9 mouse cellular contexts compared by ENCODE assay signal in the genomic region with DNA sequence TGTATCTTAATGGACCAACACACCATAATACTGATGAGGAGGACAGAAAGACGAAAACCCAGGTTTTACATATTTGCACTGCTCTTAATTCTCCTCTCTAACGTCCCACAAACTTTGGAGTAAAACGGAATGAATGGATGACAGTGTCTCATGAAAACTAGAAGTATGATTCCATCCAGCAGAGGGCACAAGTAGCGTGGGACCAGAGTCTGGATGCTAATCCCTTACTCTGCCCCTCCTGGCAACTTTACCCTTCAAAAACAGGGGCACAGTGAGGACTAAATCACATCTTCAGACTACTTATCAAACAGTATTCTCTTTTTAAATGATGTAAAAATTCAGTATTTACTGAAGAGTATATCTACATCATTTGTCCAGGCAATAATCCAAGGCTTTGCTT. TPM values are rescaled to one million over a fixed set of nuclear protein-coding genes. Genes with fewer than 3 reads are reported as not detected.
A peak's percentile ranks its signal among the peaks of the same experiment; 100 is the strongest.
DNase-seq lines count a peak whose midpoint lies in the region; ATAC-seq and TF ChIP-seq lines count a peak whose summit lies in the region.
"Had no signal": no experiment of that assay in that cellular context is flagged by ENCODE, and none has a peak within 500 bp of the region (broad histone marks: within the 10 kb centered on the region; RNA-seq: fewer than 3 reads in every experiment).

No protein-coding gene starts in this region.

- no peak overlapping the region for H3K4me3 ChIP-seq in bone marrow, adult 2 months (replicated peaks; ENCODE audit: control insufficient read depth, low read depth, low read length)
- H3K4me3 ChIP-seq in embryonic fibroblast, embryonic 13.5 days (ENCODE audit: insufficient read depth, low read length), result no peak overlapping the region
- no peak overlapping the region for H3K4me3 ChIP-seq in liver, embryonic 14.5 days (ENCODE audit: insufficient read depth in 1 of 2, low read depth in 2 of 2, low read length in 2 of 2)
- H3K4me3 ChIP-seq: megakaryocyte, embryonic 14.5 days had no signal

- no peaks in the 10 kb centered on the region for H3K36me3 ChIP-seq in liver, embryonic 14.5 days (replicated peaks; ENCODE audit: control insufficient read depth, insufficient read depth, low read depth)

- H3K4me1 ChIP-seq in bone marrow, adult 2 months (ENCODE audit: control insufficient read depth, insufficient read depth, low read length), result peaks cover 1% of the 10 kb centered on the region; the same call in 1 of the 2 replicates
- peaks cover 23% of the 10 kb centered on the region for H3K4me1 ChIP-seq in embryonic fibroblast, embryonic 13.5 days (ENCODE audit: control insufficient read depth, insufficient read depth, low read length)
- H3K4me1 ChIP-seq in liver, embryonic 14.5 days (replicated peaks; ENCODE audit: control insufficient read depth in 2 of 2, insufficient read depth in 2 of 2, low read length in 1 of 2), result peaks cover 2 to 22% of the 10 kb centered on the region in 2 experiments; a peak in 3 of 4 replicates

- H3K27ac ChIP-seq in bone marrow, adult 2 months (ENCODE audit: control insufficient read depth, insufficient read depth, low read depth, low read length, poor library complexity), result no peak overlapping the region
- no peak overlapping the region for H3K27ac ChIP-seq in embryonic fibroblast, embryonic 13.5 days (ENCODE audit: insufficient read depth, low read length)
- no peak overlapping the region for H3K27ac ChIP-seq in liver, embryonic 14.5 days

- peak; percentile 59 for TF ChIP-seq CTCF in bone marrow, adult 2 months (IDR thresholded peaks at IDR 0.05; ENCODE audit: control insufficient read depth, insufficient read depth, low read length)
- TF ChIP-seq CTCF in embryonic fibroblast, embryonic 13.5 days (IDR thresholded peaks at IDR 0.05; ENCODE audit: borderline replicate concordance, insufficient read depth, low read length), result peak; percentile 43; the same call in 1 of the 2 replicates
- peak; percentile 68 for TF ChIP-seq CTCF in liver, embryonic 14.5 days (IDR thresholded peaks at IDR 0.05; ENCODE audit: low read depth)

- 20% methylated on average over 4 of the region's 4 CpGs for WGBS in bone marrow, adult 2 months
- WGBS in liver, embryonic 14.5 days (ENCODE audit: insufficient replicate concordance), result 22% methylated on average over 4 of the region's 4 CpGs

- H3K9ac ChIP-seq in liver, embryonic 14.5 days (replicated peaks), result no peak overlapping the region

- no peak overlapping the region for H3K4me2 ChIP-seq in liver, embryonic 14.5 days (ENCODE audit: low read depth)

- no peak for TF ChIP-seq POLR2A in bone marrow, adult 2 months (IDR thresholded peaks at IDR 0.05; ENCODE audit: borderline replicate concordance, control insufficient read depth, low read depth, low read length)
- no peak for TF ChIP-seq POLR2A in embryonic fibroblast, embryonic 13.5 days (IDR thresholded peaks at IDR 0.05; ENCODE audit: low read depth, low read length)

- no peaks in the 10 kb centered on the region for H3K27me3 ChIP-seq in liver, embryonic 14.5 days (ENCODE audit: control insufficient read depth, insufficient read depth, low read length)
- H3K27me3 ChIP-seq: megakaryocyte, embryonic 14.5 days had no signal

- no peak for TF ChIP-seq EP300 in liver, embryonic 14.5 days (IDR thresholded peaks at IDR 0.05; ENCODE audit: low read depth)

- ATAC-seq in liver, embryonic 14.5 days (ENCODE audit: insufficient read depth), result no peak

- DNase-seq in kidney, adult 9 months, result peak; percentile 74
- no peak for DNase-seq in kidney, adult 18-20 months
- peak; percentile 47 for DNase-seq in ES-CJ7 (ENCODE audit: low read depth, low spot score)
- peak in 2 of 3 experiments; percentile 20 to 37 for DNase-seq in liver, embryonic 14.5 days (ENCODE audit: low read depth in 3 of 3, low spot score in 3 of 3)
- peak; percentile 70 for DNase-seq in thymus, postnatal 0 days (ENCODE audit: low spot score)
- no peak for DNase-seq in urinary bladder, postnatal 10 days (ENCODE audit: low spot score)

- H3K9me3 ChIP-seq in liver, embryonic 14.5 days (ENCODE audit: control insufficient read depth, low read length), result no peaks in the 10 kb centered on the region
- H3K9me3 ChIP-seq: megakaryocyte, embryonic 14.5 days had no signal

RNA-seq across cellular contexts. Expression of a gene that starts 2.8 kb away (rescaled TPM):
- polyA plus RNA-seq in bone marrow, adult 2 months (2011; ENCODE audit: insufficient read depth, insufficient read length, low replicate concordance, missing spikeins), result 5.9 and 16.0 TPM in 2 replicates
- polyA plus RNA-seq in embryonic fibroblast, embryonic 13.5 days (2011; ENCODE audit: insufficient read length, low read depth, missing spikeins), result 88.1 and 129 TPM in 2 replicates
- polyA plus RNA-seq in liver, embryonic 14.5 days (2012; rRNA removed), result 4.3 and 7.6 TPM in 2 replicates
- polyA plus RNA-seq in liver, embryonic 14.5 days (2014; fragmentation: Nextera tagmentation; extraction: Ambion mirVana), result 11.1 TPM in 2 replicates
- 127 and 129 TPM in 2 replicates for polyA plus RNA-seq in thymus, postnatal 0 days (2015; fragmentation: Nextera tagmentation; extraction: Ambion mirVana)

RNA-seq across cellular contexts. Expression of a gene that starts 2.9 kb away (rescaled TPM):
- polyA plus RNA-seq in bone marrow, adult 2 months (2011; ENCODE audit: insufficient read depth, insufficient read length, low replicate concordance, missing spikeins), result 2.7 and 4.1 TPM in 2 replicates
- 62.5 and 65.2 TPM in 2 replicates for polyA plus RNA-seq in embryonic fibroblast, embryonic 13.5 days (2011; ENCODE audit: insufficient read length, low read depth, missing spikeins)
- 2.2 and 3.6 TPM in 2 replicates for polyA plus RNA-seq in liver, embryonic 14.5 days (2012; rRNA removed)
- polyA plus RNA-seq in liver, embryonic 14.5 days (2014; fragmentation: Nextera tagmentation; extraction: Ambion mirVana), result 7.8 and 8.2 TPM in 2 replicates
- polyA plus RNA-seq in thymus, postnatal 0 days (2015; fragmentation: Nextera tagmentation; extraction: Ambion mirVana), result 106 and 112 TPM in 2 replicates

RNA-seq across cellular contexts. Expression of a gene that starts 41.5 kb away (rescaled TPM):
- polyA plus RNA-seq in bone marrow, adult 2 months (2011; ENCODE audit: insufficient read depth, insufficient read length, low replicate concordance, missing spikeins), result not detected in 2 replicates
- polyA plus RNA-seq in embryonic fibroblast, embryonic 13.5 days (2011; ENCODE audit: insufficient read length, low read depth, missing spikeins), result not detected in 2 replicates
- polyA plus RNA-seq in liver, embryonic 14.5 days (2012; rRNA removed), result not detected in 2 replicates
- polyA plus RNA-seq in liver, embryonic 14.5 days (2014; fragmentation: Nextera tagmentation; extraction: Ambion mirVana), result not detected in 2 replicates
- 0.19 and 0.38 TPM in 2 replicates for polyA plus RNA-seq in thymus, postnatal 0 days (2015; fragmentation: Nextera tagmentation; extraction: Ambion mirVana)

RNA-seq across cellular contexts. Expression of a gene that starts 56.5 kb away (rescaled TPM):
- polyA plus RNA-seq in bone marrow, adult 2 months (2011; ENCODE audit: insufficient read depth, insufficient read length, low replicate concordance, missing spikeins), result 0.90 TPM in 1 of 2 replicates, not detected in the other
- not detected in 2 replicates for polyA plus RNA-seq in embryonic fibroblast, embryonic 13.5 days (2011; ENCODE audit: insufficient read length, low read depth, missing spikeins)
- polyA plus RNA-seq in liver, embryonic 14.5 days (2012; rRNA removed), result 0.03 TPM in 1 of 2 replicates, not detected in the other
- not detected in 2 replicates for polyA plus RNA-seq in liver, embryonic 14.5 days (2014; fragmentation: Nextera tagmentation; extraction: Ambion mirVana)
- 6.8 and 7.2 TPM in 2 replicates for polyA plus RNA-seq in thymus, postnatal 0 days (2015; fragmentation: Nextera tagmentation; extraction: Ambion mirVana)

Comparison
In these comparisons a context has a peak if more than half of its experiments do, and no peak if none do; other contexts are left out.
1. DNase-seq: peak in kidney, adult 9 months (single experiment), ES-CJ7 (single experiment), liver, embryonic 14.5 days (2 of 3) and thymus, postnatal 0 days (single experiment); none in kidney, adult 18-20 months (single experiment) and urinary bladder, postnatal 10 days (single experiment).
2. Peak in every context shown above with its lines, with median percentiles within 50 percentile points of each other: CTCF ChIP-seq.